Mouse (Mus musculus) neural tube, embryonic 14.5 days (tissue): ENCODE measurements around the gene Sec24b. TPM values are rescaled to one million over a fixed set of nuclear protein-coding genes. Genes with fewer than 3 reads are reported as not detected.

Experiments used
- ATAC-seq: fragments of 200-750 bp; cut with Nextera tagmentation; 2 replicates; pipeline ENCODE4 v1.8.0; 2017; ENCODE audit warnings: low read depth, mild to moderate bottlenecking, moderate TSS enrichment, moderate library complexity
- H3K27ac ChIP-seq: fragments of 300-500 bp; sonication (generic); 2 replicates; pipeline ENCODE4 v1.5.1; 2014; ENCODE audit warnings: low read depth, mild to moderate bottlenecking, control low read depth, low read length, moderate library complexity, mixed read lengths
- H3K27me3 ChIP-seq: fragments of 300-500 bp; sonication (generic); 2 replicates; pipeline ENCODE4 v1.6.1; 2014; ENCODE audit warnings: low read length; ENCODE audit not compliant: control insufficient read depth, insufficient read depth
- H3K36me3 ChIP-seq: fragments of 300-500 bp; sonication (generic); 2 replicates; pipeline ENCODE4 v1.6.1; 2014; ENCODE audit warnings: low read length, mixed read lengths; ENCODE audit not compliant: control insufficient read depth, insufficient read depth
- H3K4me1 ChIP-seq: fragments of 300-500 bp; sonication (generic); 2 replicates; pipeline ENCODE4 v1.6.1; 2014; ENCODE audit warnings: low read length; ENCODE audit not compliant: control insufficient read depth, insufficient read depth
- H3K4me2 ChIP-seq: fragments of 300-500 bp; sonication (generic); 2 replicates; pipeline ENCODE4 v1.6.1; 2014; ENCODE audit warnings: mild to moderate bottlenecking, low read depth, low read length, control low read depth
- H3K4me3 ChIP-seq: fragments of 300-500 bp; sonication (generic); 2 replicates; pipeline ENCODE4 v1.5.1; 2014; ENCODE audit warnings: low read depth, low read length, control low read depth, mixed read lengths
- H3K9ac ChIP-seq: fragments of 300-500 bp; sonication (generic); replicated peaks from 2 replicates; pipeline ENCODE4 v1.6.1; 2014; ENCODE audit warnings: low read depth, mild to moderate bottlenecking, control low read depth, low read length, mixed read lengths
- H3K9me3 ChIP-seq: fragments of 300-500 bp; sonication (generic); 2 replicates; pipeline ENCODE4 v1.6.1; 2016; ENCODE audit warnings: low read length; ENCODE audit not compliant: control insufficient read depth
- WGBS: fragments of 180-500 bp; shearing (Covaris S2); extraction: QIAGEN DNeasy Blood & Tissue Kit; methylation state at CpG from one replicate; pipeline ENCODE4 v1.1.7; 2014; 5-methylcytosine and 5-hydroxymethylcytosine counted together
- polyA plus RNA-seq: library from polyadenylated mRNA; unstranded; fragments of >200 nt; fragmentation: Nextera tagmentation; extraction: Ambion mirVana; gene quantifications from 2 replicates; pipeline ENCODE4 v1.2.1, GENCODE M21; 2014

Sec24b gene
- polyA plus RNA-seq, 1 experiment from 2014 or later = 36.5 TPM

GRCm38 (mm10) chr3:130083312-130083711, 22.0 kb upstream of the Sec24b start:
- no peak overlapping the region for H3K9ac ChIP-seq
- no peaks in the 10 kb centered on the region for H3K27me3 ChIP-seq
- no peak overlapping the region for H3K27ac ChIP-seq
- H3K36me3 ChIP-seq = no peaks in the 10 kb centered on the region
- no peak overlapping the region for H3K4me2 ChIP-seq
- no peaks in the 10 kb centered on the region for H3K9me3 ChIP-seq
- no peaks in the 10 kb centered on the region for H3K4me1 ChIP-seq
- 53% methylated on average over 2 of the region's 2 CpGs for WGBS
- no peak overlapping the region for H3K4me3 ChIP-seq
- 0 out of 2 replicates have a peak, but pooled peaks have one; percentile 63 for ATAC-seq

DNA sequence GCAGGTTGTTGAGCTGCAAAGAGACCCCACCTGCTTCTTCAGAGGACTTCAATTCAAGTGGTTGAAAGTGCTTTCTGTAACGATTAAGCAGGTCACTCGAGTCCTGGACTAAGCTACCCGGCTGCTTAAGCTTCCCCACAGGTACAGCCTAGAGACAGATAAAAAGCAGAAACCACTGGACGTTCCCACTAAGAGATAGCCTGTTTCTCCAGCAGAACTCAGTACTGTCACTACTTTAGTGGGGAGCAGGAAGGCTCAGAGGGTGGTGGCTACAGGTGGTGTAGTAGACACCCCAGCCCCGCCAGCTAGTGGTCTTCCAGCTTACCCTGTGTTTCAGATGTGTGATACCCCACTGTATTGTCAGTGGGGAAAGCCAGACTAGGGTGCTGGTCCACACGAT, 19.3 kb upstream of the Sec24b start:
- no peak overlapping the region for H3K27ac ChIP-seq
- H3K9me3 ChIP-seq = no peaks in the 10 kb centered on the region
- no peak overlapping the region for H3K4me3 ChIP-seq
- H3K4me2 ChIP-seq = no peak overlapping the region
- no peak overlapping the region for H3K9ac ChIP-seq
- no peak for ATAC-seq
- no peaks in the 10 kb centered on the region for H3K27me3 ChIP-seq
- no peaks in the 10 kb centered on the region for H3K36me3 ChIP-seq
- WGBS = 81% methylated on average over 6 of the region's 6 CpGs
- no peaks in the 10 kb centered on the region for H3K4me1 ChIP-seq

DNA sequence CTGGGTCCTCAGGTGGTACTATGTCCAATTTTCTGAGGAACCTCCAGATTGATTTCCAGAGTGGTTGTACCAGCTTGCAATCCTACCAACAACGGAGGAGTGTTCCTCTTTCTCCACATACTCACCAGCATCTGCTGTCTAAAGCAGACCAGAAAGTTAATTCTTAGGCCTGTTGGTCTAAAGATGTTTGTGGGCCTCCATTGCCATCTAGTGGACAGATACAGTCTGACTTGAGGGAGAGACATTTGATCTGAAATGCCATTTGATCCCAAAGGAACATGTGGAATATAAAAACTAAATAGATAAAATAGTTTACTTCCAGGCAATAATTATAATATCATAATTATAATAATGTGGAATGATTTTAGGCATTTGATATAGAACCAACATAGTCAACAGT, 18.4 kb upstream of the Sec24b start:
- no peaks in the 10 kb centered on the region for H3K36me3 ChIP-seq
- no peak overlapping the region for H3K9ac ChIP-seq
- no peak overlapping the region for H3K4me2 ChIP-seq
- no peaks in the 10 kb centered on the region for H3K9me3 ChIP-seq
- no peaks in the 10 kb centered on the region for H3K27me3 ChIP-seq
- WGBS = 3% methylated on average over 1 of the region's 1 CpGs
- H3K27ac ChIP-seq = no peak overlapping the region
- H3K4me1 ChIP-seq = no peaks in the 10 kb centered on the region
- ATAC-seq = peak; percentile 63; the same call in 1 of the 2 replicates
- H3K4me3 ChIP-seq = no peak overlapping the region

- no peaks in the 10 kb centered on the region for H3K4me1 ChIP-seq
- H3K9ac ChIP-seq = no peak overlapping the region
- no peak overlapping the region for H3K4me2 ChIP-seq
- H3K27me3 ChIP-seq = no peaks in the 10 kb centered on the region
- WGBS = 90% methylated on average over 9 of the region's 9 CpGs
- no peaks in the 10 kb centered on the region for H3K9me3 ChIP-seq
- no peak overlapping the region for H3K4me3 ChIP-seq
- no peak overlapping the region for H3K27ac ChIP-seq
- no peak for ATAC-seq
- H3K36me3 ChIP-seq = no peaks in the 10 kb centered on the region
These were observed 15.9 kb upstream of the Sec24b start for GRCm38 (mm10) chr3:130077291-130077690.

- Histone ChIP-seq H3K9ac (no peak overlapping the region), H3K4me3 (no peak overlapping the region), H3K9me3 (no peaks in the 10 kb centered on the region), H3K27ac (no peak overlapping the region), H3K4me2 (no peak overlapping the region), H3K27me3 (no peaks in the 10 kb centered on the region), H3K4me1 (no peaks in the 10 kb centered on the region), H3K36me3 (no peaks in the 10 kb centered on the region)
- 58% methylated on average over 1 of the region's 1 CpGs for WGBS
- ATAC-seq = no peak
These were observed 14.4 kb upstream of the Sec24b start for GRCm38 (mm10) chr3:130075746-130076145.

DNA sequence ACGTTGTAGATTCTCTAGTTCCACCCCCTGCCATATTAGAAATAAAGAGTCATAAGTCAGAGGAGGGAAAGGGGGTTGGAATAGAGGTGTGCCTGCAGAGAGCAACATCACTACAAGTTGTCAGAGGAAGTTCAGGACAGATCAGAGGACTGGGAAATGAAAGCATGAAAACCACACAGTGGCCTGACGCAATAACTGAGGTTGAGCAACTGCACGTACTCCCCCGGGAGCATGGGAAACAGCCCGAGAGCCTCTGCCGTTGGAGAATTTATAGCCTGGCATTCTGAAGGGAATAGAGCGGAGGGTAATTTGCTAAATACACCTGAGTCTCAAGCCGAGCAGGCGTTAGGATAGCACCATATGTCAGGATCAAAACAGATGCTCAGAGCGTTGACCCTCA, 11.7 kb upstream of the Sec24b start:
- H3K9me3 ChIP-seq = no peaks in the 10 kb centered on the region
- 0 out of 2 replicates have a peak overlapping the region, but pooled peaks have one; percentile 34 for H3K27ac ChIP-seq
- peak; percentile 76 for ATAC-seq
- H3K36me3 ChIP-seq = no peaks in the 10 kb centered on the region
- no peak overlapping the region for H3K9ac ChIP-seq
- H3K27me3 ChIP-seq = no peaks in the 10 kb centered on the region
- 16% methylated on average over 10 of the region's 10 CpGs for WGBS
- H3K4me2 ChIP-seq = peak overlapping the region; percentile 26; the same call in 1 of the 2 replicates
- H3K4me3 ChIP-seq = no peak overlapping the region
- H3K4me1 ChIP-seq = no peaks in the 10 kb centered on the region

GRCm38 (mm10) chr3:130071918-130072317, 10.6 kb upstream of the Sec24b start:
- Histone ChIP-seq H3K27me3 (no peaks in the 10 kb centered on the region), H3K9me3 (no peaks in the 10 kb centered on the region), H3K4me2 (no peak overlapping the region), H3K9ac (no peak overlapping the region), H3K36me3 (no peaks in the 10 kb centered on the region), H3K4me1 (no peaks in the 10 kb centered on the region), H3K4me3 (no peak overlapping the region), H3K27ac (no peak overlapping the region)
- 76% methylated on average over 2 of the region's 2 CpGs for WGBS
- ATAC-seq = no peak

DNA sequence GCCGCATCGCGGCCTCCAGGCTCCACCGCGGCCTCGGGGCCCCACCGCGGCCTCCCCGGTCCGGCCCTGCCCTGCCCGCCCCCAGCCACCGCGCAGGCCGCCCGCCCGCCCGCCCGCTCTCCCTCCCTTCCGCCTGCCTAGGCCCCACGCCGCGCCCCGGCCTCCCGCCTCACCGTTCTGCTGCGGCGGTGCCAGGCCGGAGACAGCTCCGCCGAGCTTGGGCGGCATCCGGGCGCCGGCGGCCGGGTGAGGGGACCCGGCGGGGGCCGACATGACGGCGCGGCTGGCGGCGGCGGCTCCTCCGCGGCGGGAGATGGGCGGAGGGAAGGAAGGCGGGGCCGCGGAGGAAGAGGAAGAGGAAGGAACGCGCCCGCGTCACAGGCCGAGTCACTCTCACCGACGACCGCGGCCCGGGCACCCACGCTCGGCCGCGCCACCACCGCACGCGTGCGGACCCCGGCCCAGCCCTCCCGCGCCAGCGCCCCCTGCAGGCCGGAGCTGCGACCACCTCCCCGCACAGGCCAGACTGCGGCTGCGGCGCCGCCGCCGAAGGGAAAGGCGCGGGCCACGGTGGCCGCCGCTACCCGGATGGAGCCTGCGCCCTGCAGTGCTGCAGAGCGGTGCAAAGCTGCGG, 840 bp downstream of the Sec24b start:
- no peaks in the 10 kb centered on the region for H3K36me3 ChIP-seq
- H3K27me3 ChIP-seq = no peaks in the 10 kb centered on the region
- H3K4me3 ChIP-seq = peak overlapping the region; percentile 83
- 1% methylated on average over 53 of the region's 92 CpGs for WGBS
- peaks cover 23% of the 10 kb centered on the region for H3K4me1 ChIP-seq
- peak; percentile 98 for ATAC-seq
- H3K27ac ChIP-seq = peak overlapping the region; percentile 92
- peak overlapping the region; percentile 86 for H3K4me2 ChIP-seq
- H3K9ac ChIP-seq = peak overlapping the region; percentile 97
- H3K9me3 ChIP-seq = no peaks in the 10 kb centered on the region

GRCm38 (mm10) chr3:130059805-130060395, 1.5 kb downstream of the Sec24b start:
- Histone ChIP-seq H3K4me3 (peak overlapping the region; percentile 83), H3K9me3 (no peaks in the 10 kb centered on the region), H3K4me2 (peak overlapping the region; percentile 66), H3K27ac (peak overlapping the region; percentile 92), H3K9ac (peak overlapping the region; percentile 97), H3K36me3 (no peaks in the 10 kb centered on the region), H3K4me1 (peaks cover 23% of the 10 kb centered on the region), H3K27me3 (no peaks in the 10 kb centered on the region)
- under 1% methylated on average over 42 of the region's 42 CpGs for WGBS
- peak; percentile 33; the same call in 1 of the 2 replicates for ATAC-seq
